Mouse (Mus musculus) CH12.LX (cell line): ENCODE measurements at regions not wholly inside any gene's neighbourhood (a gene's known extent, or its start where the extent isn't known, plus 50 kb on each side); places are given as distances from the start of the nearest gene placed in this dataset.

Experiments used
- CHD2 ChIP-seq: IDR thresholded peaks from 2 replicates; pipeline ENCODE4 v1.6.1; 2011; ENCODE audit warnings: low read length, improper control_type of control experiment
- CTCF ChIP-seq, 2 experiments: IDR thresholded peaks in 1 of 2; conservative IDR thresholded peaks in 1 of 2; 2 replicates each; pipeline ENCODE4 v1.5.1; 2011 to 2012; ENCODE audit warnings: low read depth in 2 of 2, low read length in 2 of 2, improper control_type of control experiment in 1 of 2, inconsistent platforms in 1 of 2, mild to moderate bottlenecking in 1 of 2, moderate library complexity in 1 of 2
- IRF4 ChIP-seq: IDR thresholded peaks from 2 replicates; pipeline ENCODE4 v1.6.1; 2014; ENCODE audit warnings: low read depth, mild to moderate bottlenecking, inconsistent platforms, low read length, improper control_type of control experiment
- KAT2A ChIP-seq: IDR thresholded peaks from 2 replicates; pipeline ENCODE4 v1.6.1; 2012; ENCODE audit warnings: low read length, improper control_type of control experiment, inconsistent platforms; ENCODE audit not compliant: insufficient replicate concordance
- MAFK ChIP-seq: IDR thresholded peaks from 2 replicates; pipeline ENCODE4 v1.6.1; 2011; ENCODE audit warnings: low read length, improper control_type of control experiment; ENCODE audit not compliant: insufficient replicate concordance
- MAX ChIP-seq: IDR thresholded peaks from 2 replicates; pipeline ENCODE4 v1.6.1; 2011; ENCODE audit warnings: low read length, improper control_type of control experiment
- MEF2A ChIP-seq: IDR thresholded peaks from 2 replicates; pipeline ENCODE4 v1.6.1; 2014; ENCODE audit warnings: low read depth, mild to moderate bottlenecking, inconsistent platforms, low read length, improper control_type of control experiment, borderline replicate concordance
- MYC ChIP-seq: IDR thresholded peaks from 2 replicates; pipeline ENCODE4 v1.6.1; 2011; ENCODE audit warnings: low read depth, mild to moderate bottlenecking, improper control_type of control experiment, low read length
- SIN3A ChIP-seq: IDR thresholded peaks from 2 replicates; pipeline ENCODE4 v1.6.1; 2012; ENCODE audit warnings: low read length, improper control_type of control experiment, inconsistent platforms

GRCm38 (mm10) chr13:51337931-51338330 is 70.5 kb upstream of the S1pr3 start:
- TF ChIP-seq CHD2 (no peak), CTCF (conservative IDR thresholded peaks at IDR 0.05 in 1 of 2, IDR thresholded peaks at IDR 0.05 in 1 of 2; ENCODE audit: low read depth in 2 of 2, low read length in 2 of 2) (no peak), MAX (no peak), SIN3A (no peak), MYC (no peak), MEF2A (no peak), KAT2A (no peak), MAFK (no peak), IRF4 (no peak)
